Mouse (Mus musculus) spleen, adult 2 months (tissue): Measurements from ENCODE around the gene Cyb5rl.

Experiments
- CTCF ChIP-seq: fragments of 200-500 bp; IDR thresholded peaks from 2 replicates; pipeline ENCODE4 v1.5.1; 2011; ENCODE audit warnings: mild to moderate bottlenecking, inconsistent platforms; ENCODE audit not compliant: insufficient read depth, insufficient read length, insufficient replicate concordance; ENCODE audit errors: extremely low read depth
- POLR2A ChIP-seq: fragments of 200-500 bp; IDR thresholded peaks from 2 replicates; pipeline ENCODE4 v1.6.1; 2011; ENCODE audit warnings: low read depth, low read length, inconsistent platforms

DNA sequence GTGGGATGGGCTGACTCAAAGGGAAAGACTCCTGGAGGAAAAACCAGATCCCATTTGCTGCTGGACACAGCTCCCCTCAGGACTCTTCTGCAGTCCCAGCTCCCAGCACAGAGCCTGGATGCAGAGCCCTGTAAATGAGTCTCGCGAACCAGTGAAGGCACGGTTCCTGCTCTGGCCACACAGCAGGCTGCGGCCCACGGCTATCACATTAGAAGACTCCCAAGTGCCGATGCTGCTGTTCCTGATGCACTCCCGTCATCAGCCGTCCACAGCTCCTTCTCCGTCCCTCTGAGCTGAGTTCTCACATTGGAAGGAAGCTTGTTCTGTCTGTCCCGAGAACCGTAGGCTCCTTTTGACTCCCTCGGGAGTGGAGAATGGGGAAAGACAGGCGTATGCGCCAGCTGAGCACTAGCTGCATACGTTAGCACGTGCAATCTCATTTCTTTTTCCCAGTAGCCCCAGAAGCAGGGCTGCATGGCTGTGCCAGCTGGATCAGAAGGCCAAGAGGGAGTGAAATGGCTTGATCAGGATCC is 30.1 kb downstream of the Cyb5rl start, which contains the start of gene Cdcp2:
- no peak for TF ChIP-seq CTCF
- TF ChIP-seq POLR2A: no peak
